Mouse (Mus musculus) megakaryocyte progenitor cell, adult 5-6 weeks (primary cell): ENCODE data around the gene Rarb. TPM values are rescaled to one million over a fixed set of nuclear protein-coding genes. Genes with fewer than 3 reads are reported as not detected.

ENCODE experiments used
- ATAC-seq: replicated peaks from 2 replicates; pipeline ENCODE4 v1.8.0; 2016; ENCODE audit warnings: mild to moderate bottlenecking, moderate TSS enrichment, inconsistent platforms; ENCODE audit not compliant: poor library complexity
- total RNA-seq, 2 experiments: library from RNA; stranded (forward) in 1 of 2; stranded (reverse) in 1 of 2; fragments of 157-497, 149-512 nt in 1 of 2; fragments of 200-1000 nt in 1 of 2; gene quantifications; 2 replicates each; pipeline versions ENCODE4 v1.2.3 to v1.2.4; 2015 to 2017

Rarb gene
- total RNA-seq, 2 experiments from 2014 or later = not detected

DNA sequence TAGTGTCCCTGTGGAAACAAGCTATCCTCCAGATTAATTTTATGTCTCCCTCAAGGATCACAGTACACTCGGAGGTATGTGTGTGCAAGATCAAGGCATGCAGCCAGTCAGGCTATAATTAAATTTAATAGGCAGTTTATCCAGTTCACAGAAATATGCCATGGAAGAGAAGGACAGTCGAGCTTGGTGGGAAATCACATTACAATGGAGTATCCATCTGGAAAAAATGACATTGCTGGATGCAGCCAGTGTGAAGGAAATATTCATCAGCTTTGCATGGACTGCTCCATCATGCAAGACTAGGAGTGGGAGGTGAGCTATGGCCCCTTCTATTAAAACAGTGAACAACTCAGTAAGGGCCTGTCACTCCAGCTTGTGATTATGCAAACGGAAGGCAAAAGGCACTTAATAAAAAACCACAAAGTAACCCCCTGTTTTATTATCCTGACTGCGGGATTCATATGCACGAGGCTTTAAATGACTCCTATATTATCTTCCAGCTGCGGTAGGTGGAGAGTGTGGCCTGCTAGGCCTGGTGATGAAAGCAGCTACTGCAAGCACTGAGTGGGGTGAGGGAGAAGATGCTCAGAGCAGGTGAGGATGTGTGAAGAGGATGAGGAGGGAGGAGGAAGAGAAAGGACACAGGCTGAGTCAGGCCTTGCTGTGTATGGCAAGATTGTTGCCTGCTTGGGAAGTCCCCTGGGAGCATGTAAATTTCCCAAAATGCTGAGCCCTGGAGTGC, 379.4 kb downstream of the Rarb start:
- no peak for ATAC-seq

DNA sequence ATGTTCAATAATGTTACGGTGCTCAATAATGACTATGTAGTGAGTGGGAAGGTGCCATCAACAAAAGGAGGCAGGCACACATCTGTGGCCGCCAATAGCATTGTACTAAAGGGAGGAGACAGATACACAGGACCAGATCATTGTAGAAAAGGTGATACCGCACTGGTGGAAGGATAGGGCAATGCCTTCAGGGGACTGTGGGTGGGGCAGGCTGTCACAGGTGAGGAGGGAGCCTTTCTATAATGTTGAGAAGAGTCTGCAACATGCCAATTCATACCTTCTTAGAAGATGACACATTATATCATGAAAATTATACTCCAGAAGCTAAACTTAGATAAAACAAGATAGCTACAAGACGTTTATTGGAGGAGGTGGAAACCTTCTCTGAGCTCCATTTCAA, 381.6 kb downstream of the Rarb start:
- ATAC-seq = no peak

DNA sequence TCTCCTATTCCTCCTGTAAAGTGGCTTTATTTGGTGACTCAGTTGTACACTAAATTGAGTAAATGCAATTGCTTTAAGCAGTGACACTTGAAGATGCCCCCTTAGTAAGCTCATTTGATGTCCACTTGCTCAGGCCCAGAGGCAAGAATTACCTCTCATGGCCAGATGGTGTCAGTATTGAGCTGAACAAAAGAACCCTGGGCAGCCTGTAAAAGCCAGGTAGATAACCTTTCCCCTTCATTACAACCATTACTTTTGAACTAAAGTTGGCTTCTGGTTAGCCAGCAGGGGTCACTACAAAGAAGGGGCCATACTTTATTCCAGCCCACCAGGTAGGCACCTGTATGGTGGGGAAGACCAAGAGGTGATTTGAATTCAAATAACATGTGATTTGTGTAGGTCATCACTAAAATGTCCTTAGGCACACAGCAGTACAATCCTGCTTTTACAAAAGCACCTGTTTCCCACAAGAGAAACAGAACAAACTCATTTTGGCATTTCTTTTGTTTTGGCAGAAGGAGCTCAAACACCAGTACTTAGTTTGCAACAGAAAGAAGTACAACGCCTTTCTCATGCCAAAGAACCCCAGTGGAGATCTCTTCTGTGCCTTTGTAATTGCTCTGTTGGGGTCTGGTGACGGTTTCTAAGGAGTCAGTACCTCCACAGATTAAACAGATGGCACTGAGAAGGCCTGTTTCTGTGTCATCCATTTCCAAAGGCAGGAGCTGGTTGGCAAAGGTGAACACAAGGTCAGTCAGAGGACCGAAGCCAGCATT, 384.4 kb downstream of the Rarb start:
- peak; percentile 88 for ATAC-seq

DNA sequence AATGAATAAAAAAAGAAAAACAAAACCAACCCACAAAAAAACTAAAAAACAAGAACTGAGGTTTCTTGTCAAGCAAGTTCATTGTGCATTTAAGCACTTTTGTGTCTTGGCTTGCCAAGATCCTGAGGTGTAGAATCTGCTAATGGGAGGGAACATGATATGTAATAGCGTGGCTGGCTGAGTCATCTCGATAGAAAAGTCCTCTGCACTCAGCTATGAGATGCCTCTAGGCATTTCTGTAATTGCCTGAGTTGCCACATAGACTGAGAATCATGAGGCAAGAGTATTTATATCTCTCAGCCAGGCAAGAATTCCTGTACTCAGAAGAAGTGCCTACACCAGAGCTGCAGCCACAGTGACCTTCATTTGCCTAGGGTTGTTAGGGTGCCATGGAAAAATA, 385.8 kb downstream of the Rarb start:
- no peak for ATAC-seq

DNA sequence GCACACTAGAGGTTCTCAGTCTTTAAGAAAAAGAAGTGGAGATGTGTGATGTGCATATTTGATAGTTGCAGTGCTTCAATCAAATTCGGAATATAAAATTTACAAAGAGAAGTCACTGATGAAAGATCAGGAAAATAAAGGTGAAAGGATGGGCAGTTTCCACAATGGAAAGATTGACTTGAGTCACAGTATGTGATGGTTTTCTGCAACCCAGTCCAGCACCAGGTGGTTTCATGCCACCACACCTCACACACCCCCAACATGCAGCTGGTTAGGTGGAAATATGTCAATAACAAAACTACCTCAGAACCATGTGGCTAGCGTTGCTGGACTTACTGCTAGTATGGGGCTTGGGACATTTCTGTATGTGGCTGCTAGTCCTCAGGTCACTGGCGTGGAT, 386.4 kb downstream of the Rarb start:
- no peak for ATAC-seq

DNA sequence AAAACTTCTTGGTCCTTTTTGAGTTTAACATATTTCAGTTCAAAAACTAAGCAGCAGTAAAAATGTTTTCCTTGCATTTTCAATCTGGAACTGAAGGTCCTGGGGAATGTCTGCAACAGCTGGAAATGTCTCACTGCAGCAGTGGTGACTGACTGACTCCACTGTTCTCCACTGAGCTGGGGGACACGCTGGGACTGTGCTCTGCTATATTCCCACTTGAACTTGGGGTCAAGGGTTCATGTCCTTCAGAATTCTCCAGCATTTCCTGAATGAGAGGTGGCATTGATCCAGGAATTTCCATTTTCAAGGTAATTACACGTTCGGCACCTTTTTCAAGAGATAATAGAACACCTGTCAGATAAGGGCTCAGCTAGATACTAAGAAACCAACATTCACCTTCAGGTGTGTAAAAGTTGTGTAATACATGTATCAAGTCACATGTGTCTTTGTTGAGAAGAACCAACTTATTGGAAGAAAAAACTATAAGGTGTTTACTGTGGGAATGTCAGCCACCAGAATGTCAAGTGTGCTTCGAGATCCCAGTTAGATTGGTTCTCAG, 386.9 kb downstream of the Rarb start:
- ATAC-seq = no peak

DNA sequence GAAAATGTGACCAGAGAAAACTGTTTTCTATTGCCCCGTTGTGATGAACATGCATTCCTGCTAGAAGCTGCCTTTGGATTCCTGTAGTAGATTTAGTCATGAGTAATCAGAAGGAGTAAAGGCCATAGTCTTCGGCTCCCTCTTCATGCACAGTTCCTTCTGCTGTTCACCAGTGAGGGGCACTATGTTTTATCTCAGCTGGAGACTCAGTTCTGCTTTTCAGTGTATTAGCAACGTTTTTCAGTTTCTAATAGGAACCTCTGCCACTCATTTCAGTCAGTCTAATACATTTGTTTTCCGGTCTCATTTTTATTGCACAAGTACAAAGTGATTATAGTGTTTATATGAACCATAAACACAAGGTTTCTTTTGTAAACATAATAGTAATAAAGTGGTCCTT, 391.4 kb downstream of the Rarb start:
- ATAC-seq = peak; percentile 88

DNA sequence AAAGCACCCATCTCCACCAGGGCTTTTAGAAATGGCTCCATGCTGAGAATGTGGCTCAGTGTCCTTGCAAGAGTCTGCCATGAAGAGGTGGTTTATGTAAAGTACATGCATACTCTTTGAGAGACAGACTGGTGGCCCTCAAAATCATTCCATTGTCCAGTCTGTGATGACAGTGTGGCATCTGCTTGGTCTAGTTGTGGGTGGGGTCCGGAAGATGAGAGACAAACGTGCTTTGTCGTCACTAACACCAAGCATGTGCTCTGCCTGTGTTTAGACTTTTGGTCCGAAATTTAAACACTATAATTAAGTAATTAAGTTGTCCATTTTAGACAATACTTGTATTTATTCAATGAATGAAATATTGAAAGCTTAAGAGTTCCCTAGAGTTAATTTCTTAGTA, 404.8 kb downstream of the Rarb start:
- ATAC-seq = no peak

DNA sequence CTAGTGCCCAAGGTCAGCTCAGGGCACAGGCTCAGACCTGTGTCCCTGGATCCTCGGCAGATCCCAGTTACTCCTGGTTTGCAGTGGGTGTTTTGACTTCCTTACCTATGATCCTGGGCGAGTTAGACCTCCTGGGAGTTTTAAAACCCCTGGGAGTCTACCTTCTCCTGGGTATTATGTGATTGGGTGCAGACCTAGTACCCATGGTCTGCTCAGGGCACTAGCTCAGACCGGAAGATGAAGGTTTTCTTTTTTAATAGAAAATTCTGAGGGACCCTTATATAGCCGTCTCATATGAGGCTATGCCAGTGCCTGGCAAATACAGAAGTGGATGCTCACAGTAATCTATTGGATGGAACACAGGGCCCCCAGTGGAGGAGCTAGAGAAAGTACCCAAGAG, 413.8 kb downstream of the Rarb start:
- no peak for ATAC-seq

DNA sequence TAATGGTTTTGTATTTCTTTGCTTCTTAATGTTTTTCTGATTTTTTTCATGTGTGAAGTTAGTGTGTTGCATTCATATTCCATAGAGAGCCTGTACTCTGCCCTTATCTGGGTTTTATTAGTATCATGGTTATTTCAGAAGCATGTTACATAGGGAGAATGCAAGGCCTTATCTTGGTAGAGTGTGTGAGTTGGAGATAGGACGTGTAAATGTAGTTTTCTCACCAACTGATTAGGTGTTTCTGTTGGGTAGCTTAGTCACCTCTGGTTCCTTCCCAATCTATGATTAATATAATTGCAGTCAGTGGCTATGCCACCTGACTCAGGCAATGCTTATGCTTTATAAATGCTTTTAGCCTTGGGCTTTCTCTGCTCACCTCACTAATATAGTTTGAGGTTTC, 434.2 kb downstream of the Rarb start:
- ATAC-seq = peak; percentile 73
